Mouse (Mus musculus) hematopoietic stem cell, adult 5-6 weeks (primary cell): ENCODE data around the gene Vcam1. TPM values are rescaled to one million over a fixed set of nuclear protein-coding genes. Genes with fewer than 3 reads are reported as not detected.

ENCODE experiments used
- total RNA-seq: library from RNA; stranded (forward); fragments of 172-1452, 232-1000 nt; gene quantifications from 2 replicates; pipeline ENCODE4 v1.2.3, GENCODE M21; 2017

The Vcam1 gene
- total RNA-seq, 1 experiment from 2014 or later, result 5.4 TPM

Other genes with a start within 250 kb of the Vcam1 start
- 63.8 and 127 TPM in 2 replicates for gene Dph5, start 241.9 kb downstream of the Vcam1 start, total RNA-seq
- 37.8 and 50.4 TPM in 2 replicates for gene Slc30a7, start 122.3 kb downstream of the Vcam1 start, total RNA-seq
- gene Extl2, start 122.2 kb downstream of the Vcam1 start, total RNA-seq, result 18.0 and 19.2 TPM in 2 replicates
- gene Gpr88, start 123.8 kb upstream of the Vcam1 start, total RNA-seq, result not detected in 2 replicates